Mouse (Mus musculus) CH12.LX (cell line): ENCODE measurements around the gene Slc44a1.

ENCODE experiments used
- CTCF ChIP-seq, 2 experiments: IDR thresholded peaks in 1 of 2; conservative IDR thresholded peaks in 1 of 2; 2 replicates each; pipeline ENCODE4 v1.5.1; 2011 to 2012; ENCODE audit warnings: low read depth in 2 of 2, low read length in 2 of 2, improper control_type of control experiment in 1 of 2, inconsistent platforms in 1 of 2, mild to moderate bottlenecking in 1 of 2, moderate library complexity in 1 of 2
- GABPA ChIP-seq: IDR thresholded peaks from 2 replicates; pipeline ENCODE4 v1.6.1; 2012; ENCODE audit warnings: low read depth, low read length, improper control_type of control experiment, inconsistent platforms; ENCODE audit not compliant: insufficient replicate concordance
- MXI1 ChIP-seq: IDR thresholded peaks from 2 replicates; pipeline ENCODE4 v1.6.1; 2011; ENCODE audit warnings: mild to moderate bottlenecking, low read depth, low read length, improper control_type of control experiment
- NELFE ChIP-seq: IDR thresholded peaks from 2 replicates; pipeline ENCODE4 v1.6.1; 2011; ENCODE audit warnings: low read depth, low read length, improper control_type of control experiment
- USF1 ChIP-seq: IDR thresholded peaks from 2 replicates; pipeline ENCODE4 v1.6.1; 2014; ENCODE audit warnings: low read depth, mild to moderate bottlenecking, inconsistent platforms, low read length, improper control_type of control experiment
- ZNF384 ChIP-seq: IDR thresholded peaks from 2 replicates; pipeline ENCODE4 v1.6.1; 2012; ENCODE audit warnings: low read depth, low read length, improper control_type of control experiment, inconsistent platforms

- TF ChIP-seq CTCF (conservative IDR thresholded peaks at IDR 0.05 in 1 of 2, IDR thresholded peaks at IDR 0.05 in 1 of 2; ENCODE audit: low read depth in 2 of 2, low read length in 2 of 2): no peak
- TF ChIP-seq GABPA: no peak
- no peak for TF ChIP-seq ZNF384
- TF ChIP-seq NELFE: no peak
- TF ChIP-seq MXI1: no peak
- no peak for TF ChIP-seq USF1
These were observed 27.2 kb upstream of the Slc44a1 start for GRCm38 (mm10) chr4:53412991-53413390.
